Mouse (Mus musculus): ENCODE data around the gene Lsp1. TPM values are rescaled to one million over a fixed set of nuclear protein-coding genes. Genes with fewer than 3 reads are reported as not detected.

Gene Lsp1
- polyA plus RNA-seq, 2 experiments from 2014 or later, result 1,098 to 1,582 TPM

- no peak for ATAC-seq
Measured at GRCm38 (mm10) chr7:142476795-142477452, 16.3 kb downstream of the Lsp1 start.

DNA sequence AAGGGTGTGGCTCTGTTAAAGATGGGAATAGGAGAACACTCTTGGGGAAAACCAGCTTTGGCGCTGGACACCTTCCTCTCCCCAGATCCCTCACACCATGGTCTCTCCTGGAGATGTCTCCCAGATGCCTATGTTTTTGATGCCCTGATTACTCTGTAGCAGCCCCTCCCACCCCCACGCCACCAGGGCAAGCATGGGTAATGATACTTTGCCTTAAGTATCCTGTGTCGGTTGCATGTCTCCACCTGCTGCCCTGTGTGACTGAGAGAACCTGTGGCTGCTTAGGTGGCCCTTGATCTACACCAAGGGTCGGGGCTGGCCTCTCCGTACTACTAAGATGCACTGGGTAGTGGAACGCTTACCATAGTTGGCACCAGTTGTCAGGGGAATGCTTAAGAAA lies 17.4 kb downstream of the Lsp1 start:
- ATAC-seq, result no peak

DNA sequence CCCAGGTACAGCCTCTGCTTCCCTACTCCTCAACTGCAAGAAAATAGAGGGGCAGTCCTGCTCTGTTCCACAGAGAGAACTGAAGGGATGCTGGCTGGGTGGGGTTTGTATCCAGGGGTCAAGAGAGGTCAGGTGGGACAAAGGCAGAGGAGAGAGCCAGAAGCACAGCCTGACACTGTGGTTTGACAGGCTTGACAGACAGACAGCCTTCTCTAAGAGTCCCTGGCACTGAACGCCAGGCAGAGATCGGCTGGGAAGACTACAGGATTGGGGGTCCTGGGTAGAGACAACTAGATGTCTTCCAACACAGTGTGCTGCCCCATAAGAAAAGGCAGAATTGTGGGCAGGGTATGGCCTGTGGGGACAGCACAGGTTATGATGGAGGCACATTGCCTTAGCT lies 18.0 kb downstream of the Lsp1 start:
- ATAC-seq, result no peak

DNA sequence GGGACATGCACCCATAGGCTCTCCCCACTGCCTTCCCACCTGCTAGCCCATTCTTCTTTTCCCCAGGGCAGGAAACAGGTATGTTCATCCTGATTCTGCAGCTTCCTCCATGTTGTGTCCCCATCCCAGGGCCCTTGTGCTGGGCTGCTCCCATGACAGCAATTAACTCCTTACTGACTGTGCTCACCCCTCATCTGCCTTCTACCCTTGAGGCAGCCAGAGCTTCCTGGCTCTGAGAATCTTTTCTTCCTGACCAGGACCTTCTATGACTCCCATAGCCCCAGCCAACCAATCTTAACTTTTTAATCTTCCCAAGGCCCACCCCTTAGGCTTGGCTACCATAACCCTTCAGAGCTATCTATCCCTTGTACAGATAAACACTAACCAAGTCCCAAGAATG lies 18.7 kb downstream of the Lsp1 start:
- ATAC-seq, result no peak

DNA sequence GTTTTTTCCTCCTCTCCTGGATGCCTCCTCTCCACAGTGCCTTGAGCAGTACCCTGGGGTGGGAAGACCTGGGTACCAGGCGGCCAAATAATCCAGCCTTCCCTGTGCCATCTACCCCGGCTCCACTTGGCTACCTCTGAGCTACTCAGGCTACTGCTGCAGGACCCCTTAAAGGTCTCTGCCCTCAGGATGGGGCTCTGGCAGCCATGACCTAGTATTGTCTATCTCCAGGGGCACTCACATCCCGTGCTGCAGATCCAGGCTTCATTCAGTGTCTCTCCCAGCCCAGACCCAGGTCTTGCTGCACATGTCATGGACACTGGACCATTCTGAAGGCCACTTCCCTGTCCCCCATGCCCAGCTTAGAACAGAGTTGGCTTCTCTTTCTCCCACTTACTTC lies 19.3 kb downstream of the Lsp1 start:
- no peak for ATAC-seq

- no peak for ATAC-seq
Measured at GRCm38 (mm10) chr7:142480661-142481060, 20.1 kb downstream of the Lsp1 start.

DNA sequence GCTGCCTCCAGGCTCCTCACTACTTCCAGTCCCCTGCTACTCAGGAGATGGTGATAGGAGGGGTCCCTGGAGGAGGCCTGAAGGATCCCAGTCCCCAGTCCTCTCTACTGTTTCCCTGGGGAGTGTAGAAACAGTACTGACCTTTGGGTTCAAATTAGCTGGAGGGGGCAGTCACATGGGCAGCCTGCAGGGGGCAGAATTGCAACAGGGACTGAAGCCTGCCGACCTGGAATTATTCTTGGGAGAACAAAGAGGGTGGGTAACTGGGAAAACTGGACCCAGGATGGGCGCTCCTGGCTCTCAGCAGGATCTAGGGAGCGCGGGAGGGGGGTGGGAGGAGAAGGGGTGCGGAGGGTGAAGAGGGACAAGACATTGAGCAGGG lies 20.6 kb downstream of the Lsp1 start:
- no peak for ATAC-seq

DNA sequence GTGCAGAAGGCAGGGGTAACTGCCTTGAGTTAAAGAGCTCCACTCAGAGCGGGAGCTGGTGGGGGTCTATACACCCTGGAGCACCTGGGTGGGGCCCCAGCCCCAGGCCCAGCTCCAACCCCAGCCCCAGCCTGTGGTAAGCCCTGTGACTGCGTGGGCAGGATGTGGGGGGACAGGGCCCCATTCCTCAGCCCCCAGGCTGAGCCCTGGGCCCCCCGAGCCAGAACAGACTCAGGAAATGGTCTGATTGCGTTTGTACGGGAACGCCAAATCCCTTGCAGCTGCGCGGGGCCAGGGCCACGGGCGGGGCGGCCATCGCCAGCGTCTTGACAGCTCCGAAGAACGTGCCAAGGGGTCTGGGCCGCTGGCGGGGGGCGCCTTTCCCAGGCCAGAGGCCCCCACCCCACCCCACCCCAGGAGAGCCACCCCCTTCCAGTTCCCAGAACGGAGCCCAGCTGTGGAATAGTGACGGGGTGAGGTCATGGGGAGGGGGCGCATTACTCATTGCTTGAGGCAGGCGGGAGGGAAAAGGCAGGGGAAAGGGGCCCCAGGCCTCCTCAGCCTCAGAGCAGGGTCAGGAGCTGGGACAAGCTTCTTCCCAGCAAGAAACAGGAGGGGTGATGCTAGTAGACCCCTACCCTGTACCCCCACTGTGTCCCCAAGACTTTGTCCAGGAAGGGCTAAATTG lies 21.1 kb downstream of the Lsp1 start:
- peak; percentile 42 for ATAC-seq

DNA sequence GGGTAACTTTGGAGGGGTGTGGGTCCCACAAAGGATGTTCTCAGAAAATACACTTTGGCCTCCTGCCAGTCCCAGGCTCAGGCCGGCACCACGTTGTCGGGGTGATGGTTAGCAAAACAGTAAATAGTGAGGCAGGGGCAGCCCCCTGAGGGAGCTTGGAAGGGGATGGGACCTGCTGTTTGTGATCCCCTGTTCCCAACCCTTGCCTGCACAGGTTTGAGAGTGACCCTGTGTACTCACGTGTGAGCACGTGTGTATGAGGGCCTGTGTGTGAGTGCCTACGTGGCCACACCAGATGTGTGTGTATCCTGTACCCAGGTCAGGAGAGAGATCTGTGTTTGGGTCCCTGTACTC lies 21.6 kb downstream of the Lsp1 start:
- ATAC-seq, result peak; percentile 11

DNA sequence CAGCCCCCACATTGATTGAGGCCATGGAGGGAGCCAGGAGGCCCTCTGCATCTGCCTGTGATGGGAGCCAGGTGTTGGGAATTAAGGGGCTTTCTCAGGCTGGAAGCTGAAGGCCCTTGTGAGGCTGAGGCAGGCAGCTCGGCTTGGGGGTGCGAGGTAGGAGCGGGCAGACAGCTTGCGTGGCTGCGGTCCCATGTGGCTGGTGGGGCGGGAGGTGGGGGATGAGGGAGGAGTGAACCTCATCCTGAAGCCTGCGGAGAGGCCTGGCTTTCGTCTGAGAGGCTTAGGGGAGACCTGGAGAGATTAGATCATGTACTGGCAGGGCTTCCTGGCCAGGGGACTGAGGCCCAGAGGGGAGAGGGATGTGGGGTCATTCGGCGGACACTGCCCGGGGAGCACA lies 22.5 kb downstream of the Lsp1 start:
- ATAC-seq, result no peak

DNA sequence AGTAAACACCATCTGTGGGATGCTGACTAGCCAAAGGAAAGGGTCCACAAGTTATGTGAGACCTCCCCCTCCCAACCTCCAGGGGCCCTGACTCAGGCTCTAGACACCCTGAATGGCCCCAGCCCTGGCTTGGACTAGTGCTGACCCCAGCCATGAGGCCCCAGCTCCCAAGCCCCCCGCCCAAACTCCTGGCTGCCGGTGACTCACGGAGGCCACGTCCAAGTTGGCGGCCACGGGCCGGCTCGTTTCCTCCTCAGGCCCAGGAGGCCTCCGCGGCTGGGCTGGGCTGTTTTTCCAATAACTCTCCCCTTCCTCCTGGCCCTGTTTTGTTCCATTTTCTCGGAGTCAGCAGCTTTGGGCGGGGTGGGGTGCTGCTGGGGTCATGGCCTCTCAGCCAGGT lies 24.2 kb downstream of the Lsp1 start:
- ATAC-seq, result no peak

GRCm38 (mm10) chr7:142486751-142487162 lies 26.1 kb downstream of the Lsp1 start:
- ATAC-seq, result no peak

GRCm38 (mm10) chr7:142487341-142487859 lies 26.8 kb downstream of the Lsp1 start:
- ATAC-seq, result no peak

DNA sequence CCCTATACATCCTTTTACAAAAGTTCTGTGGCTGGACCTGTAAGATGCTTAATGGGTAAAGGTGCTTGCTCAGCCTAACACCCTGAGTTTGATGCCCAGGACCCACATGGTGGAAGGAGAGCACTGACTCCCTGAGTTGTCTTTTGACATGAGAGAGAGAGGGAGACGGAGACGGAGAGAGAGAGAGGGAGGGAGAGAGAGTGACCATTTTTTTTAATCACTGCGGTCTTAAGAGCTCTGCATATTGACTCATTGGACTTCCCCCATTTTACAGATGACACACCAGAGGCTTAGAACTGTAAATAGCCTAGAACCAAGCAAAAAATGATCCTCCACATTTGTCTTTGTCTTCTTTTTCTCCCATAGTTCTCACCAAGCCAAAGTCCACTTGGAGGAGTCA lies 27.4 kb downstream of the Lsp1 start:
- peak; percentile 37 for ATAC-seq

DNA sequence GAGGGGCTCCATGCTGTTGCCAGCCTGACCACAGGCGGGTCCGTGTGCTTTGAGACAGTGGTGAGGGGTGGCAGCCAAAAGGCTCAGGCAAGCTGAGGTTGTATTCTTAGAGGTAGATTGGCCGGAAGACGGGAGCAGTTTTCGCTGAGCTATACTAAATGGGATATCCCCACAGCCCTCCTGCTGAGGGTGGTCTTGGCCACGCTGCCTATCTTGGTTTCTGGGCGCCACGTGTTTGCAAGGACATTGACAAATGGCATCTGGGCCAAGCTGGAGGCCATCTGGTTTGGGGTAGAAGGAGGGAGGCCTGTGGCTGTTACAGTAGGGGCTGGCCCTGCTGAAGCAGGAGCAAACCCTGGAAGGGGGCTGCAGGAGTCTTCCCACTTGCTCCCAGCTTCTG lies 32.9 kb downstream of the Lsp1 start:
- no peak for ATAC-seq

DNA sequence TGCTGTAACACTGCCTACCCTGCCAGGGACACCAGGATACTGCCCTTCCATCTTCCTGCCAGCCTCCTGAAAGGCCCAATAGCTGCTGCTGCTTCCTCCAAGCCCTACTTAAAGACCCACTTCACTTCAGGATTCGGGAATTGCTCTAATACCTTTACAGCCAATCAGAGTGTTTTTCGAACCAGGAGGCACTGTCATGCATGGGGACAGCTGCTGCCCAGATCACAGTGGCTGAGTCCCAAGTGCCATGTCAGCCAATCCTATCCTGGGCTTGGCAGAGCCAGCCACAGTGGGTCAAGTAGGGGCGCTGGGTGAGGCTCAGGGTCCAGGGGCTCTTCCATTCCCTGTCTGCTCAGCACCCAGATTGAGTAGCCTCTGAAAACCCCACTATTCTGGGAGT lies 35.5 kb downstream of the Lsp1 start:
- no peak for ATAC-seq

DNA sequence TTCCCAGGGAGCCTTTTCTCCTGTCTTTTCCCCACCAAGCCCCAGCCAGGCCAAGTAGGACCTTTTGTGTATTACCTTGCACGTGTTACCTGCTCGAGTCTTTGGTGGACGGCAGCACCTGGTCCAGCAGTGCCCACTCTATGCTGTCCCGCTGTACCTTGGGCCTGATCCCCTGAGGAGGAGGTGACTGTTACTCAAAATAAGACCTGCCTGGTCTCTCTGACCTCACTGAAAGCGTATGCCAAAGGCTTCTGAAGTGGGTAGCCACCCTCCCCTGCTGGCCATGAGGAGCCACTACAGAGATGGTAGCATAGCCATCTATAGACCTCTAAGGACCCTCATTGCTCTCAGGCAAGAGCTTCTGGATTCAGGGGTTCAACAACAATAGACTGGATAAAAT lies 36.2 kb downstream of the Lsp1 start:
- ATAC-seq, result peak; percentile 48

DNA sequence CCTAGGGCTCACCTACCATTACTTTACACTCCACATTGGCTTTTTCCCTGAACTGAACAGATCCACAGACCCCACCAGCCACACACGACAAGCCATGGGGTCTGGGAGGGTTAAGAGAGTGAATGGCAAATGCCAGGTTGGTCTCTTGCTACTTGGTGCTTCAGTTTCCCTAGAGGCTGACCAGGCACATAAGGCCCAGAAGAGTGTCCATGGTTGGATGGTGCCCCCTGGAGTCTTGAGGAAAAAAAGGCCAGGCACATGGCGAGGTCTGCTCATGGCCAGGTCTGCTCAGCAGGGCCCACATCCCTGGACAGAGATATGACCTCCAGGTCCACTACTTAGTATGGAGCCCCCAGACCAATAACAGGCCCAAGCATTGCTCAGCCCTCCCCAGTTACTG lies 37.2 kb downstream of the Lsp1 start:
- ATAC-seq, result no peak

GRCm38 (mm10) chr7:142498575-142498974 lies 38.0 kb downstream of the Lsp1 start, which contains the start of gene Tnnt3:
Tnnt3 (plus strand) TSS chr7:142498836.
- ATAC-seq, result no peak

DNA sequence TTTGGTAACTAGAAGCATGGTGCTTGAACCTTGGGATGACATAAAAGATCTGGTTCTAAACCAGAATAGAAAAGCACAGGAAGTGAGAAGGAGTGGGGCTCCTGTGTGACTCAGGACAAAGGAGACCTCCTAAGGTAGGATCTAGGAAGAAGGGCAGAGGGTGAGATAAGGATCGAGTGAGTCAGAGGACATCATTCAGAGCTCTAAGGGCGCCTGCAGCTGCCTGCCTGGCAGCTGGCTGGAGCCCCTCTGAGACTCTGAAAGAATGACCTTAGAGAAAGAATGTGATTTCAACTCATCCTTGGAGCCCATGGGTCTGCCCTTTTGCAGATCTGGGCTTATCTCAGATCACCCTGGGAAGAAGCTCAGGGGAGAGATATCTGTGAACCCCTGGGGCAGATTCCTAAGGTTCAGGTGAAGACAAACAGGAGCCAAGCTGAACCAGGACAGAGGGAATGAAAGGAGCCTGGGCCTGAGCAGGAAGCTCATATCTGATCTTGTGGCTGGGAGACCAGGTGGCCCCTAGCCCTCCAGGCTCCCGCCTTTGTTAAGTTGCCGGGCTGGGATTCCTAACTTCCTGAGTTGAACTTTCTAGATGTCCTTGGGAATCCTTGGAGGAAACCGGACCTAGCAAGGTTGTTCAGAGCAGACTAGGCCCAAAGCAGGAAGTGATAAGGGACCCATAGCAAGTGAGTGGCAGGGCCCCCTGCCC lies 38.6 kb downstream of the Lsp1 start:
- ATAC-seq, result no peak

GRCm38 (mm10) chr7:142500032-142500431 lies 39.4 kb downstream of the Lsp1 start:
- ATAC-seq, result no peak

DNA sequence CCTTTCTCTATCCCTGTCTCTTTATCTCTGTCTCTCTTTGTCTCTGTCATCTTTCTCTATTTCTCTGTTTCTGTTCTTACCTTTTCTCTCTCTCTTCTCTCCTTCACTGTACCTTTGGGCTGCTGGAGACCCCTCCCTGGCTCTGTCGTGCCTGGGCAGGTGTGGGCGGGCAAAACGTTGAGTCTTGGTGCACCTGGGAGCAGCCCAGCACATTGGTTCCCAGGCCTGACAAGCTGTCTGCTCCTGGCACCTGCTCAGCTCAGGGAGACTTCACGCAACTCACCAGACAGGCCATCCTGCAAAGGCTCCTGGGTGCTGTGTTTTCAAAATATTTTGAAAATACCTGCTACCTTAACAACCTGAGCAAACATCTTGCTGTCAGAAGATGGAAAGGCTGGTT lies 42.6 kb downstream of the Lsp1 start:
- ATAC-seq, result no peak

GRCm38 (mm10) chr7:142505942-142506341 lies 45.3 kb downstream of the Lsp1 start:
- no peak for ATAC-seq

GRCm38 (mm10) chr7:142506501-142506900 lies 45.9 kb downstream of the Lsp1 start:
- no peak for ATAC-seq

Data from CD4-positive, CD25-positive, alpha-beta regulatory T cell, adult 4 months (primary cell).